Mouse (Mus musculus): ENCODE results near the gene Map4k5. TPM values are rescaled to one million over a fixed set of nuclear protein-coding genes. Genes with fewer than 3 reads are reported as not detected.

Map4k5 gene
- polyA plus RNA-seq, 1 experiment from 2014 or later = 42.6 TPM

DNA sequence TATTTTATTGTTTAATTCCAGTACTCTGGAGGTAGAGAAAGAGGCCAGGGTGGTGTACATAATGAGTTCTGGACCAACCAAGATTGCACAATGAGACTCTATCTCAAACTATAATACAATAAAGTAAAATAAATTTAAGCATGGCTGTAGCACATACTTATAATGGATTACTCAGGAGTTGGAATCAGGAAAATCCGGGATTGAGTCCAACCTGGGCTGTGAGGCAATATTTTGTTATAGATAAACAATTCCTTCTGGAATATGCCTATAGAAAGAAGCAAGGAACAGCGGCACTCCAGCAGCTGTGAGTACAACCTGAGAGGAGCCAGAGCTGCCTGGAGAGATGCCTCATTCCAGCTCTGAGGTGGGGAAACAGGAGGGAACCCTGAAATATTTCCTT is 12.0 kb upstream of the Map4k5 start:
- Histone ChIP-seq H3K36me3 (ENCODE audit: control insufficient read depth, insufficient read depth, low read length) (no peaks in the 10 kb centered on the region), H3K27me3 (ENCODE audit: control insufficient read depth, insufficient read depth, low read length) (no peaks in the 10 kb centered on the region), H3K4me1 (ENCODE audit: control insufficient read depth in 2 of 2, insufficient read depth in 2 of 2, low read length in 2 of 2) (peaks cover 0 to 10% of the 10 kb centered on the region in 2 experiments; a peak in 2 of 4 replicates), H3K4me3 (ENCODE audit: control insufficient read depth in 1 of 2, insufficient read depth in 1 of 2, low read depth in 1 of 2, low read length in 2 of 2) (no peak overlapping the region), H3K9me3 (ENCODE audit: control insufficient read depth, low read length) (no peaks in the 10 kb centered on the region), H3K9ac (ENCODE audit: low read length) (no peak overlapping the region), H3K4me2 (ENCODE audit: low read length) (no peak overlapping the region), H3K27ac (replicated peaks in 1 of 2; ENCODE audit: control insufficient read depth in 1 of 2, insufficient read depth in 1 of 2, low read depth in 2 of 2, low read length in 2 of 2) (no peak overlapping the region)
- 59% methylated on average over 2 of the region's 2 CpGs for WGBS
- no peak for ATAC-seq (ENCODE audit: insufficient number of reproducible peaks, insufficient read depth, low FRiP score, low read depth)

DNA sequence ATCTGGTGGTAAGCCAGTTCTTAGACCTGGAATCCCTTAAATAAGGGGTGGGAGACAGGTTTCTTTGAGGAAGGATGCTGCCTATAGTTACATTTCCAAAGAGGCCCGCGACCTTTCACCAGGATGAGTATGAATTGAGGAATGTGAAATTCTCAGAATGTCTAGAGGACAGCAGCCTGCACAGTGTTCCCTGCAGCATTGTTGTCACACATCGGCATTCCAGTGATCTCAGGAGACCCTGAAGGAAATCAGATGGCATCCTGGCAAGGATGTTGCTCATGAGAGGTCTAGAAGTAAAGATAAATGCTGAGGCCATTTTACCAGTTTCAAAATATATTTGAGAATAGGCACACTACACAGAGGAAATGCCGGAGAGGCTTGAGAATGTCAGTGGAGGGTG is 5.1 kb upstream of the Map4k5 start:
- no peaks in the 10 kb centered on the region for H3K9me3 ChIP-seq (ENCODE audit: control insufficient read depth, low read length)
- no peak overlapping the region for H3K9ac ChIP-seq (ENCODE audit: low read length)
- 0 out of 2 replicates have a peak, but pooled peaks have one; percentile 43 for ATAC-seq (ENCODE audit: insufficient number of reproducible peaks, insufficient read depth, low FRiP score, low read depth)
- 0 out of 4 replicates have a peak overlapping the region, but pooled peaks of 1 of the 2 experiments have one; percentile 26 for H3K27ac ChIP-seq (replicated peaks in 1 of 2; ENCODE audit: control insufficient read depth in 1 of 2, insufficient read depth in 1 of 2, low read depth in 2 of 2, low read length in 2 of 2)
- H3K27me3 ChIP-seq (ENCODE audit: control insufficient read depth, insufficient read depth, low read length) = no peaks in the 10 kb centered on the region
- WGBS = 14% methylated on average over 4 of the region's 4 CpGs
- no peak overlapping the region for H3K4me2 ChIP-seq (ENCODE audit: low read length)
- H3K4me3 ChIP-seq (ENCODE audit: control insufficient read depth in 1 of 2, insufficient read depth in 1 of 2, low read depth in 1 of 2, low read length in 2 of 2) = no peak overlapping the region
- H3K36me3 ChIP-seq (ENCODE audit: control insufficient read depth, insufficient read depth, low read length) = no peaks in the 10 kb centered on the region
- peaks cover 5 to 15% of the 10 kb centered on the region in 2 experiments for H3K4me1 ChIP-seq (ENCODE audit: control insufficient read depth in 2 of 2, insufficient read depth in 2 of 2, low read length in 2 of 2)

DNA sequence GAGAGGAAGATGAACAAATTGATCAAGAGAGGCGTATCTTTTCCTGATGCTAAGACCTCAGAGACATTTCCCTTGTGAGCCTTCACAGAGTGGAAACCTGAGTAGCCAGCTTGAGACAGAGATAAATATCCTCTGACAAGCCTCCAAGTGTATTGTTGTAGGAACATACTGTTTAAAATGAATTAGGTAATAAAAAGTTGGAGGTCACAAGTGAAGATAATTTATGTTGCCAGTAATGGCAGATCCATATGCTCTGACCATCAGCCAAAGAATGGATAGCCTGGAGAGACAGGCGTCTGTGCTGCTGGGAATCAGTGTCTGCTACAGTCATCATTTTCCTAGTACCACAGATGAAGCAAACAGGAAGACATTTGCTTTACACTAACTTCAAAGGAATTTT is 2.0 kb upstream of the Map4k5 start:
- 62% methylated on average over 2 of the region's 2 CpGs for WGBS
- H3K4me2 ChIP-seq (ENCODE audit: low read length) = no peak overlapping the region
- no peaks in the 10 kb centered on the region for H3K27me3 ChIP-seq (ENCODE audit: control insufficient read depth, insufficient read depth, low read length)
- peaks cover 10 to 31% of the 10 kb centered on the region in 2 experiments for H3K4me1 ChIP-seq (ENCODE audit: control insufficient read depth in 2 of 2, insufficient read depth in 2 of 2, low read length in 2 of 2)
- no peak for ATAC-seq (ENCODE audit: insufficient number of reproducible peaks, insufficient read depth, low FRiP score, low read depth)
- 0 out of 2 replicates have a peak, but pooled peaks cover 3% of the 10 kb centered on the region for H3K36me3 ChIP-seq (ENCODE audit: control insufficient read depth, insufficient read depth, low read length)
- H3K9ac ChIP-seq (ENCODE audit: low read length) = no peak overlapping the region
- peak overlapping the region; percentile 38 to 66; a peak in 2 of 4 replicates for H3K27ac ChIP-seq (replicated peaks in 1 of 2; ENCODE audit: control insufficient read depth in 1 of 2, insufficient read depth in 1 of 2, low read depth in 2 of 2, low read length in 2 of 2)
- no peaks in the 10 kb centered on the region for H3K9me3 ChIP-seq (ENCODE audit: control insufficient read depth, low read length)
- no peak overlapping the region for H3K4me3 ChIP-seq (ENCODE audit: control insufficient read depth in 1 of 2, insufficient read depth in 1 of 2, low read depth in 1 of 2, low read length in 2 of 2)

DNA sequence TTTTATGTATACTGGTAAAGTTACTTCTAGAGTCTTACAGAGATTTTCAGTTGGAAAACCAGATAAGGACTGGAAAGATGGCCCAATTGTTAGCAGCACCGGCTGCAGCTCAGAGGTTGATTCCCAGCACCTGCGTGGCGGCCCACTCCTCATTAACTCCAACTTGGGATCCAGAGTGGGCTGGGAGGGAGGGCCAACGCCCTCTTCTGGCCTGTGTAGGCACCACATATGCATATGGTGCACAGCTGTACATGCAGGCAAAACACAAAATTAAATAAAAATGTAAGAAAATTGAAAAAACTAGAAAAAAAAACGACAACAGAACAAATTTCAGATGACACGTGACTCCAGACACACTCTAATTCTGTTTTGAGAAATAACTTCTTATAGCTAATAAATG is 927 bp upstream of the Map4k5 start:
- H3K4me3 ChIP-seq (ENCODE audit: control insufficient read depth in 1 of 2, insufficient read depth in 1 of 2, low read depth in 1 of 2, low read length in 2 of 2) = no peak overlapping the region
- no peak for ATAC-seq (ENCODE audit: insufficient number of reproducible peaks, insufficient read depth, low FRiP score, low read depth)
- no peaks in the 10 kb centered on the region for H3K27me3 ChIP-seq (ENCODE audit: control insufficient read depth, insufficient read depth, low read length)
- 62% methylated on average over 6 of the region's 6 CpGs for WGBS
- H3K9me3 ChIP-seq (ENCODE audit: control insufficient read depth, low read length) = no peaks in the 10 kb centered on the region
- H3K4me2 ChIP-seq (ENCODE audit: low read length) = peak overlapping the region; percentile 84; the same call in 1 of the 2 replicates
- H3K9ac ChIP-seq (ENCODE audit: low read length) = no peak overlapping the region
- peaks cover 12 to 38% of the 10 kb centered on the region in 2 experiments for H3K4me1 ChIP-seq (ENCODE audit: control insufficient read depth in 2 of 2, insufficient read depth in 2 of 2, low read length in 2 of 2)
- H3K36me3 ChIP-seq (ENCODE audit: control insufficient read depth, insufficient read depth, low read length) = 0 out of 2 replicates have a peak, but pooled peaks cover 7% of the 10 kb centered on the region
- H3K27ac ChIP-seq (replicated peaks in 1 of 2; ENCODE audit: control insufficient read depth in 1 of 2, insufficient read depth in 1 of 2, low read depth in 2 of 2, low read length in 2 of 2) = no peak overlapping the region

DNA sequence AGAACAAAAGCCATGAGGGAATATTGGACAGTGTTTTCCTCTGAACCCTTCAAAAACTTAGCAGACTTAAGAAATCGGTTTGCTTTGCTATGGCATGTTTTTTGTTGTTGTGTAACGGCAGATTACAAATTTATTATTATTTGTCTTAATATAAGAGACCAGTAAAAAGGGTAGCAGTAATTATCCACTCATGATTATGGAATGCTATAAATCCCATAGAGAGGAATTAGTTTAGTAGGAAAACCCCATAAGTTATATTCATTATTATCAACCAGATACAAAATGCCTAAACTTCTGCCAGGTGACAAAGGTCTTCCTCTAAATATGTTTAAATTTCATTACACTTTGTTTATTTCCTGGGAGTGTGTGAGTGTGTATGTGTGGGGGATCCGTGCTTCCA is 1.3 kb downstream of the Map4k5 start:
- 0 out of 2 replicates have a peak, but pooled peaks cover 7% of the 10 kb centered on the region for H3K36me3 ChIP-seq (ENCODE audit: control insufficient read depth, insufficient read depth, low read length)
- H3K27me3 ChIP-seq (ENCODE audit: control insufficient read depth, insufficient read depth, low read length) = no peaks in the 10 kb centered on the region
- H3K9me3 ChIP-seq (ENCODE audit: control insufficient read depth, low read length) = no peaks in the 10 kb centered on the region
- ATAC-seq (ENCODE audit: insufficient number of reproducible peaks, insufficient read depth, low FRiP score, low read depth) = no peak
- peak overlapping the region; percentile 75 to 90 for H3K4me3 ChIP-seq (ENCODE audit: control insufficient read depth in 1 of 2, insufficient read depth in 1 of 2, low read depth in 1 of 2, low read length in 2 of 2)
- H3K4me1 ChIP-seq (ENCODE audit: control insufficient read depth in 2 of 2, insufficient read depth in 2 of 2, low read length in 2 of 2) = peaks cover 10 to 28% of the 10 kb centered on the region in 2 experiments
- H3K4me2 ChIP-seq (ENCODE audit: low read length) = peak overlapping the region; percentile 84
- 40% methylated on average over 3 of the region's 3 CpGs for WGBS
- peak overlapping the region; percentile 85 for H3K9ac ChIP-seq (ENCODE audit: low read length)
- peak overlapping the region; percentile 89 to 91; a peak in 2 of 4 replicates for H3K27ac ChIP-seq (replicated peaks in 1 of 2; ENCODE audit: control insufficient read depth in 1 of 2, insufficient read depth in 1 of 2, low read depth in 2 of 2, low read length in 2 of 2)

DNA sequence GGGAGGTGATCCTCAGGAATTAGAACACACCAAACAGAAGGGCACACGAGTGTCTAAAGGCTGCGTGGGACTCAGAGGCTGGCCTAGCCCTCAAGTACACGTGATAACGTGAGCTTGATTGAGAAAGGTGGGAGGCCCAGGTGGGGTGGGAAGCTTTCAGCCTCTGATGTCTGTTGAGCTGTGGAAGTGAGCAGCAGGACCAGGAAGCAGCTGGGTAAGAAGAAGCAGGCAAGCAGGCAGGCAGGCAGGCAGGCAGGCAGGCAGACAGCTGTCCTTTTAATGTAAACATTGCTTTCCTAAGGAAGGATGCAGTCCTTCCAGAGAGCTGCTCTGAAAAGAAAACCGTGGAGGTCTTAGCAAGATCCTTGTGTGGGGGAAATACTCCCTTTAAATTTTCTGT is 2.5 kb downstream of the Map4k5 start:
- H3K36me3 ChIP-seq (ENCODE audit: control insufficient read depth, insufficient read depth, low read length) = 0 out of 2 replicates have a peak, but pooled peaks cover 7% of the 10 kb centered on the region
- no peaks in the 10 kb centered on the region for H3K9me3 ChIP-seq (ENCODE audit: control insufficient read depth, low read length)
- H3K9ac ChIP-seq (ENCODE audit: low read length) = peak overlapping the region; percentile 85
- peak overlapping the region in 1 of 2 experiments; percentile 75; a peak in 2 of 4 replicates for H3K4me3 ChIP-seq (ENCODE audit: control insufficient read depth in 1 of 2, insufficient read depth in 1 of 2, low read depth in 1 of 2, low read length in 2 of 2)
- WGBS = 10% methylated on average over 5 of the region's 5 CpGs
- peak overlapping the region; percentile 40 to 58 for H3K27ac ChIP-seq (replicated peaks in 1 of 2; ENCODE audit: control insufficient read depth in 1 of 2, insufficient read depth in 1 of 2, low read depth in 2 of 2, low read length in 2 of 2)
- peak overlapping the region; percentile 84 for H3K4me2 ChIP-seq (ENCODE audit: low read length)
- H3K27me3 ChIP-seq (ENCODE audit: control insufficient read depth, insufficient read depth, low read length) = no peaks in the 10 kb centered on the region
- ATAC-seq (ENCODE audit: insufficient number of reproducible peaks, insufficient read depth, low FRiP score, low read depth) = no peak
- H3K4me1 ChIP-seq (ENCODE audit: control insufficient read depth in 2 of 2, insufficient read depth in 2 of 2, low read length in 2 of 2) = peaks cover 10 to 28% of the 10 kb centered on the region in 2 experiments

DNA sequence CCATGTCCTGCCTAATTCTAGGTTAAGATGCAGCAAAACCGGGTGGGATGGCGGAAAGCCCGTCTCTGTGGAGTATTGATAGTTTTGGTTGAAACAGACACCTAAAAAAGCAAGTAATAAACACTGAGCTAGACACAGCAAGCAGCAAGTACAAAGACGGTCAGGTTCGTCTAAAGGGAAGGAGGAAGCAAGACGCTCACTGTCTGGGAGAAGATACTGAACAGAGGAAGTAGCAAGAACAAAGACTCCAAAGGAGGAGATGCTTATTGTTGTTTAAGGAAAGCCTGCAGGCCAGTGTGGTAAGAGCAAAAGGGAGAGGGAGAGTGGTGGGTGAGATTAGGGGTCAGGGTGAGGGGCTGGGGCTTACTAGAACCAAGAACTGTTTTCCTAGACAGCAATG is 2.9 kb downstream of the Map4k5 start:
- peak overlapping the region; percentile 85 for H3K9ac ChIP-seq (ENCODE audit: low read length)
- peak overlapping the region; percentile 40 to 58 for H3K27ac ChIP-seq (replicated peaks in 1 of 2; ENCODE audit: control insufficient read depth in 1 of 2, insufficient read depth in 1 of 2, low read depth in 2 of 2, low read length in 2 of 2)
- ATAC-seq (ENCODE audit: insufficient number of reproducible peaks, insufficient read depth, low FRiP score, low read depth) = no peak

DNA sequence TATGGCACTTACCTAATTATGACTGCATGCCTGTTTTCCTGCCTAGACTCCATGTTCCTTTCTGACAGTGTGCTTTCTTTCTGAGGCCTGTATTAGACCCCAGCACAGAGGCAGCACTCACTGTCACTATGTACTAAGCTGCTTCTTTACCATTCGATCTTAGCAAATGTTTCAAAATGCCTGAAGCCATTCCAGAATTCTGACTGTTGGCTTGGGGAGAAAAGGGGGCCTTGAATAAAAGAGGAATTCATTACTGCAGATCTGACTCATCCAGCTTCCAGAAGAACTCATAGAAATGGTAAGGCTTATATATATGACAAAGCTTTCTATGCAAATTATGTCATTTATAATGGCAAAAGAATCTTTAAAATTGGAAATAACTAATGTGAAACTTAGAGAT is 4.7 kb downstream of the Map4k5 start:
- 63% methylated on average over 1 of the region's 1 CpGs for WGBS
- Histone ChIP-seq H3K36me3 (ENCODE audit: control insufficient read depth, insufficient read depth, low read length) (peaks cover 16% of the 10 kb centered on the region), H3K4me3 (ENCODE audit: control insufficient read depth in 1 of 2, insufficient read depth in 1 of 2, low read depth in 1 of 2, low read length in 2 of 2) (no peak overlapping the region), H3K4me1 (ENCODE audit: control insufficient read depth in 2 of 2, insufficient read depth in 2 of 2, low read length in 2 of 2) (peaks cover 8 to 25% of the 10 kb centered on the region in 2 experiments), H3K9me3 (ENCODE audit: control insufficient read depth, low read length) (no peaks in the 10 kb centered on the region), H3K4me2 (ENCODE audit: low read length) (no peak overlapping the region), H3K27ac (replicated peaks in 1 of 2; ENCODE audit: control insufficient read depth in 1 of 2, insufficient read depth in 1 of 2, low read depth in 2 of 2, low read length in 2 of 2) (no peak overlapping the region), H3K27me3 (ENCODE audit: control insufficient read depth, insufficient read depth, low read length) (no peaks in the 10 kb centered on the region), H3K9ac (ENCODE audit: low read length) (no peak overlapping the region)
- ATAC-seq (ENCODE audit: insufficient number of reproducible peaks, insufficient read depth, low FRiP score, low read depth) = no peak

More for the DNA sequence above, 2.9 kb downstream of the Map4k5 start:
- H3K36me3 ChIP-seq (ENCODE audit: control insufficient read depth, insufficient read depth, low read length) = 0 out of 2 replicates have a peak, but pooled peaks cover 9% of the 10 kb centered on the region
- no peaks in the 10 kb centered on the region for H3K27me3 ChIP-seq (ENCODE audit: control insufficient read depth, insufficient read depth, low read length)
- H3K4me3 ChIP-seq (ENCODE audit: control insufficient read depth in 1 of 2, insufficient read depth in 1 of 2, low read depth in 1 of 2, low read length in 2 of 2) = peak overlapping the region in 1 of 2 experiments; percentile 75; a peak in 1 of 4 replicates
- H3K4me2 ChIP-seq (ENCODE audit: low read length) = peak overlapping the region; percentile 84
- H3K9me3 ChIP-seq (ENCODE audit: control insufficient read depth, low read length) = no peaks in the 10 kb centered on the region
- H3K4me1 ChIP-seq (ENCODE audit: control insufficient read depth in 2 of 2, insufficient read depth in 2 of 2, low read length in 2 of 2) = peaks cover 10 to 28% of the 10 kb centered on the region in 2 experiments
- WGBS = 60% methylated on average over 6 of the region's 6 CpGs

Measured in heart, embryonic 14.5 days (tissue).